Mouse (Mus musculus) midbrain, postnatal 0 days (tissue): ENCODE results near the gene Elmo2. TPM values are rescaled to one million over a fixed set of nuclear protein-coding genes. Genes with fewer than 3 reads are reported as not detected.

Experiments used
- ATAC-seq: fragments of 200-750 bp; cut with Nextera tagmentation; 2 replicates; pipeline ENCODE4 v1.8.0; 2017; ENCODE audit warnings: moderate number of reproducible peaks, mild to moderate bottlenecking, moderate TSS enrichment, moderate library complexity; ENCODE audit not compliant: low FRiP score
- DNase-seq: peaks from one replicate; pipeline ENCODE4 v3.0.0-alpha.2; 2015; ENCODE audit warnings: low spot score
- H3K27ac ChIP-seq: fragments of 300-500 bp; sonication (generic); 2 replicates; pipeline ENCODE4 v1.5.1; 2014; ENCODE audit warnings: low read depth, mild to moderate bottlenecking, low read length, mixed read lengths
- H3K27me3 ChIP-seq: fragments of 300-500 bp; sonication (generic); 2 replicates; pipeline ENCODE4 v1.6.1; 2014; ENCODE audit warnings: low read length, control low read depth, mixed read lengths; ENCODE audit not compliant: insufficient read depth
- H3K36me3 ChIP-seq: fragments of 300-500 bp; sonication (generic); 2 replicates; pipeline ENCODE4 v1.6.1; 2014; ENCODE audit warnings: low read length, control low read depth, mixed read lengths; ENCODE audit not compliant: insufficient read depth
- H3K4me1 ChIP-seq: fragments of 300-500 bp; sonication (generic); 2 replicates; pipeline ENCODE4 v1.6.1; 2014; ENCODE audit warnings: mild to moderate bottlenecking, control low read depth, antibody characterized with exemption, low read length, mixed read lengths; ENCODE audit not compliant: insufficient read depth
- H3K4me2 ChIP-seq: fragments of 300-500 bp; sonication (generic); 2 replicates; pipeline ENCODE4 v1.6.1; 2014; ENCODE audit warnings: low read depth, mild to moderate bottlenecking, low read length, mixed read lengths; ENCODE audit not compliant: poor library complexity, severe bottlenecking
- H3K4me3 ChIP-seq: fragments of 300-500 bp; sonication (generic); 2 replicates; pipeline ENCODE4 v1.5.1; 2014; ENCODE audit warnings: low read depth, mild to moderate bottlenecking, low read length, moderate library complexity
- H3K9ac ChIP-seq: fragments of 300-500 bp; sonication (generic); replicated peaks from 2 replicates; pipeline ENCODE4 v1.6.1; 2014; ENCODE audit warnings: mild to moderate bottlenecking, low read length, moderate library complexity, mixed read lengths; ENCODE audit not compliant: poor library complexity, severe bottlenecking
- H3K9me3 ChIP-seq: fragments of 300-500 bp; sonication (generic); 2 replicates; pipeline ENCODE4 v1.6.1; 2016; ENCODE audit warnings: low read length, control low read depth
- CTCF ChIP-seq: IDR thresholded peaks from 2 replicates; pipeline ENCODE4 v1.5.1; 2016; ENCODE audit warnings: antibody characterized with exemption, mild to moderate bottlenecking
- WGBS: fragments of 180-500 bp; shearing (Covaris S2); extraction: QIAGEN DNeasy Blood & Tissue Kit; methylation state at CpG from one replicate; pipeline ENCODE4 v1.1.7; 2014; 5-methylcytosine and 5-hydroxymethylcytosine counted together
- polyA plus RNA-seq: library from polyadenylated mRNA; unstranded; fragments of >200 nt; fragmentation: Nextera tagmentation; extraction: Ambion mirVana; gene quantifications from 2 replicates; pipeline ENCODE4 v1.2.1, GENCODE M21; 2015
- total RNA-seq: library from RNA; depleted of rRNA; stranded (reverse); fragments of >200 nt; gene quantifications from 2 replicates; pipeline ENCODE4 v1.2.3, GENCODE M21; 2014

Gene Elmo2
- total and polyA plus RNA-seq, 2 experiments from 2014 or later, result 77.2 to 99.4 TPM

DNA sequence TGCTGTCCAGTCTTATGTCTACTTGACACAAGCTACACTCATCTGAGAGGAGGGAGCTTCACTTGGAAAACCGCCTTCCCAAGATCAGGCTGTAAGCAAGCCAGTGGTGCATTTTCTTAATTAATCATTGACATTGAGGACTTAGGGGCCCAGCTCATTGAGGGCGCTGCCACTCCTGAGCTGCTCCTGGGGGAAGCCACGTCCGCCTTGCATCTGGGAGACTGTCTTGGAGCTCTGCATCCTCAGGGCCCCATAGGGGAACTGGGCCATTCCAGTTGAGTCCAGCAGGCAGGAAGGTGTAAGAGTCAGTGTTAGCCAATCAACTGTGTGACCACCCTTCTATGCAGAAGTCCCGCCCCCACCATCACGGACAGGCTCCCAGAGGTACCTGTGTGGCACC, 18.5 kb downstream of the Elmo2 start:
- no peak for ATAC-seq
- 95% methylated on average over 6 of the region's 6 CpGs for WGBS
- H3K27me3 ChIP-seq, result no peaks in the 10 kb centered on the region
- no peak for DNase-seq
- peaks cover 12% of the 10 kb centered on the region; the same call in 1 of the 2 replicates for H3K4me1 ChIP-seq
- no peak overlapping the region for H3K4me2 ChIP-seq
- H3K27ac ChIP-seq, result no peak overlapping the region
- H3K4me3 ChIP-seq, result no peak overlapping the region
- TF ChIP-seq CTCF, result no peak
- no peaks in the 10 kb centered on the region for H3K9me3 ChIP-seq
- peaks cover 53% of the 10 kb centered on the region for H3K36me3 ChIP-seq
- no peak overlapping the region for H3K9ac ChIP-seq

GRCm38 (mm10) chr2:165305438-165305837, 20.8 kb downstream of the Elmo2 start:
- ATAC-seq, result no peak
- no peak for DNase-seq
- no peak overlapping the region for H3K4me3 ChIP-seq
- no peak overlapping the region for H3K9ac ChIP-seq
- no peak overlapping the region for H3K4me2 ChIP-seq
- TF ChIP-seq CTCF, result no peak
- no peaks in the 10 kb centered on the region for H3K9me3 ChIP-seq
- no peaks in the 10 kb centered on the region for H3K27me3 ChIP-seq
- H3K4me1 ChIP-seq, result peaks cover 7% of the 10 kb centered on the region; the same call in 1 of the 2 replicates
- peaks cover 62% of the 10 kb centered on the region for H3K36me3 ChIP-seq
- WGBS, result 92% methylated on average over 8 of the region's 8 CpGs
- H3K27ac ChIP-seq, result no peak overlapping the region

- no peak overlapping the region for H3K9ac ChIP-seq
- TF ChIP-seq CTCF, result no peak
- ATAC-seq (no peak), DNase-seq (no peak)
- WGBS, result 88% methylated on average over 19 of the region's 19 CpGs
- H3K36me3 ChIP-seq, result peaks cover 68% of the 10 kb centered on the region
- no peak overlapping the region for H3K27ac ChIP-seq
- 0 out of 2 replicates have a peak, but pooled peaks cover under 1% of the 10 kb centered on the region for H3K4me1 ChIP-seq
- H3K4me2 ChIP-seq, result no peak overlapping the region
- no peak overlapping the region for H3K4me3 ChIP-seq
- no peaks in the 10 kb centered on the region for H3K9me3 ChIP-seq
- H3K27me3 ChIP-seq, result no peaks in the 10 kb centered on the region
Measured at GRCm38 (mm10) chr2:165304819-165305218, 21.5 kb downstream of the Elmo2 start.

DNA sequence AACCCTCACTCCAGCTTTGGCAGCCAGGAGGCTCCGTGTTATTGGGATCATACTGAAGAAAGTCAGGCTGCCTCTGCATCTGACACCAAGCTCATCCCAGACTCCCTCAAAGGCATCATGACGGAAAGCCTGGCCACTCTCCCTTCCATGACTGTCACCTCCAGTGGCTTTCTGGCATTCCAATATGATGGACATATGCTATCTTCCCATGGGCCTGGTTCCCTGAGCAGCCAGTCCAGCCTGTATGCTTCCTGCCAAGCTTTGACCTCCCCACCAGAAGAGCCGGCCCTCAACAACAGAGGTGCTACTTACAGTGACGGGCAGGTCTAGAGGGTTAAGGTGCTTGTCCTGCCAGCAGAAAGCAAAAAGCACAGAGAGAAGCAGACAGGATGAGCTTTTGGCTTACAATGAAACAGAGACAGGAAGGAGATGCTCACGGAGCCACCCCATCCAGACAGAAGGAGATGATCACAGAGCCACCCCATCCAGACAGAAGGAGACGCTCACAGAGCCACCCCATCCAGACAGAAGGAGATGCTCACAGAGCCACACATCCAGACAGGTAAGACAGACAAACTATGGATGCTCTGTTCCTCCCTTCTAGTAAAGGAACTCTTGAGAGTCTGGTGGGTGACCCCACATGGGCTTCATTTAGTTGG, 22.8 kb downstream of the Elmo2 start:
- H3K9me3 ChIP-seq, result no peaks in the 10 kb centered on the region
- no peak overlapping the region for H3K4me2 ChIP-seq
- no peak for DNase-seq
- H3K9ac ChIP-seq, result no peak overlapping the region
- 91% methylated on average over 6 of the region's 6 CpGs for WGBS
- peaks cover 73% of the 10 kb centered on the region for H3K36me3 ChIP-seq
- no peaks in the 10 kb centered on the region for H3K4me1 ChIP-seq
- TF ChIP-seq CTCF, result no peak
- H3K4me3 ChIP-seq, result no peak overlapping the region
- no peak overlapping the region for H3K27ac ChIP-seq
- no peaks in the 10 kb centered on the region for H3K27me3 ChIP-seq
- no peak for ATAC-seq

DNA sequence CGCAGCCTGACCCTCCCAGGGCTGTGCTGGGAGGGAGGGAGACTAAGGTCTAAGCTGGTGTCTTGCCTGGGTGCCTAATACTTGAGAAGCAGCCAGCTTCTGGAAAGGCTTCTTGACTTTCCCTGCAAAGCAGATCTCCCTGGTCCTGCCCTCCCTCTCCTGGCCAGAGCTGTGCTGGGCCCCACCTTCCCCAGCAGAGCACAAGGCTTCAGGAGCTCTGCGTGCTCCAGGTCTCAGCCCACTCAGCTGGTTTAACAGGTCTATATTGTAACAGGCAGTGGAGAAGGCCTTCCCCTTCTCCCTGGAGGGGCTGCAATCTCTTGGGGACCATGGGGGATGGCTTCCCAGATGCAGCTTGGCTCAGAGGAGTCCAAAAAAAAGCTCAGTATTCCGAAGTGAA, 24.9 kb downstream of the Elmo2 start:
- H3K4me1 ChIP-seq, result no peaks in the 10 kb centered on the region
- H3K4me3 ChIP-seq, result no peak overlapping the region
- 50% methylated on average over 3 of the region's 3 CpGs for WGBS
- H3K9me3 ChIP-seq, result no peaks in the 10 kb centered on the region
- peaks cover 81% of the 10 kb centered on the region for H3K36me3 ChIP-seq
- DNase-seq, result no peak
- no peak overlapping the region for H3K9ac ChIP-seq
- ATAC-seq, result no peak
- H3K27me3 ChIP-seq, result no peaks in the 10 kb centered on the region
- no peak for TF ChIP-seq CTCF
- no peak overlapping the region for H3K27ac ChIP-seq
- no peak overlapping the region for H3K4me2 ChIP-seq

GRCm38 (mm10) chr2:165300885-165301284, 25.4 kb downstream of the Elmo2 start:
- Histone ChIP-seq H3K4me3 (no peak overlapping the region), H3K36me3 (peaks cover 83% of the 10 kb centered on the region), H3K27ac (no peak overlapping the region), H3K27me3 (no peaks in the 10 kb centered on the region), H3K4me2 (no peak overlapping the region), H3K9me3 (no peaks in the 10 kb centered on the region), H3K9ac (no peak overlapping the region), H3K4me1 (no peaks in the 10 kb centered on the region)
- DNase-seq (peak; percentile 71), ATAC-seq (no peak)
- TF ChIP-seq CTCF, result no peak
- WGBS, result 66% methylated on average over 6 of the region's 6 CpGs
